Comparison of ENCODE assay signal across 9 mouse cellular contexts in genomic region chr12:112646139-112646538, GRCm38 (mm10). TPM values are rescaled to one million over a fixed set of nuclear protein-coding genes. Genes with fewer than 3 reads are reported as not detected.
A peak's percentile ranks its signal among the peaks of the same experiment; 100 is the strongest.
DNase-seq lines count a peak whose midpoint lies in the region; ATAC-seq and TF ChIP-seq lines count a peak whose summit lies in the region.
"Had no signal": no experiment of that assay in that cellular context is flagged by ENCODE, and none has a peak within 500 bp of the region (broad histone marks: within the 10 kb centered on the region; RNA-seq: fewer than 3 reads in every experiment).

No protein-coding gene starts in this region.

- no peak for ATAC-seq in kidney, postnatal 0 days (replicated peaks; ENCODE audit: low FRiP score, low read depth)
- ATAC-seq in forebrain, embryonic 12.5 days (ENCODE audit: low FRiP score), result no peak
- ATAC-seq in limb, embryonic 14.5 days (ENCODE audit: low FRiP score, low read depth), result no peak
- ATAC-seq in stomach, embryonic 14.5 days (ENCODE audit: insufficient number of reproducible peaks, insufficient read depth, low FRiP score, low read depth), result no peak

- peak overlapping the region; percentile 75 for H3K4me3 ChIP-seq in kidney, postnatal 0 days (replicated peaks; ENCODE audit: low read depth, low read length)
- H3K4me3 ChIP-seq in forebrain, embryonic 12.5 days (replicated peaks), result peak overlapping the region; percentile 77
- H3K4me3 ChIP-seq in limb, embryonic 14.5 days (replicated peaks; ENCODE audit: low read length), result peak overlapping the region; percentile 81
- H3K4me3 ChIP-seq in stomach, embryonic 14.5 days (ENCODE audit: low read depth, low read length), result peak overlapping the region; percentile 85

- H3K9me3 ChIP-seq in kidney, postnatal 0 days (replicated peaks; ENCODE audit: low read length), result no peaks in the 10 kb centered on the region
- H3K9me3 ChIP-seq in forebrain, embryonic 12.5 days, result no peaks in the 10 kb centered on the region
- H3K9me3 ChIP-seq in limb, embryonic 14.5 days (ENCODE audit: control insufficient read depth, low read length), result no peaks in the 10 kb centered on the region
- no peaks in the 10 kb centered on the region for H3K9me3 ChIP-seq in stomach, embryonic 14.5 days (ENCODE audit: control insufficient read depth, low read depth, low read length)

- H3K9ac ChIP-seq in kidney, postnatal 0 days (ENCODE audit: low read depth, low read length), result peak overlapping the region; percentile 28; the same call in 1 of the 2 replicates
- peak overlapping the region; percentile 80; the same call in 1 of the 2 replicates for H3K9ac ChIP-seq in forebrain, embryonic 12.5 days
- H3K9ac ChIP-seq in limb, embryonic 14.5 days (ENCODE audit: low read depth, low read length, severe bottlenecking), result peak overlapping the region; percentile 80
- peak overlapping the region; percentile 74; the same call in 1 of the 2 replicates for H3K9ac ChIP-seq in stomach, embryonic 14.5 days (replicated peaks; ENCODE audit: low read depth, low read length)

- no peaks in the 10 kb centered on the region; the same call in 1 of the 2 replicates for H3K4me1 ChIP-seq in kidney, postnatal 0 days (replicated peaks; ENCODE audit: insufficient read depth, low read length)
- H3K4me1 ChIP-seq in forebrain, embryonic 12.5 days, result peaks cover 19% of the 10 kb centered on the region
- H3K4me1 ChIP-seq in limb, embryonic 14.5 days (ENCODE audit: control insufficient read depth, insufficient read depth, low read length), result peaks cover 13% of the 10 kb centered on the region; the same call in 1 of the 2 replicates
- H3K4me1 ChIP-seq in stomach, embryonic 14.5 days (ENCODE audit: control insufficient read depth, insufficient read depth, low read length), result peaks cover 11% of the 10 kb centered on the region

- peak overlapping the region; percentile 92 for H3K4me2 ChIP-seq in kidney, postnatal 0 days (ENCODE audit: low read length)
- H3K4me2 ChIP-seq in forebrain, embryonic 12.5 days, result peak overlapping the region; percentile 70
- H3K4me2 ChIP-seq in limb, embryonic 14.5 days (replicated peaks; ENCODE audit: low read depth, low read length, severe bottlenecking), result peak overlapping the region; percentile 88
- peak overlapping the region; percentile 88 for H3K4me2 ChIP-seq in stomach, embryonic 14.5 days (replicated peaks; ENCODE audit: low read depth, low read length)

- TF ChIP-seq POLR2A in limb, embryonic 14.5 days (IDR thresholded peaks at IDR 0.05; ENCODE audit: borderline replicate concordance, extremely low read depth, insufficient read depth, insufficient read length), result no peak

- WGBS in kidney, postnatal 0 days, result 30% methylated on average over 6 of the region's 6 CpGs
- 59% methylated on average over 6 of the region's 6 CpGs for WGBS in forebrain, embryonic 12.5 days
- 47% methylated on average over 6 of the region's 6 CpGs for WGBS in limb, embryonic 14.5 days
- 39% methylated on average over 6 of the region's 6 CpGs for WGBS in stomach, embryonic 14.5 days

- H3K27me3 ChIP-seq in kidney, postnatal 0 days (ENCODE audit: insufficient read depth, low read length), result no peaks in the 10 kb centered on the region
- no peaks in the 10 kb centered on the region for H3K27me3 ChIP-seq in forebrain, embryonic 12.5 days
- no peaks in the 10 kb centered on the region for H3K27me3 ChIP-seq in limb, embryonic 14.5 days (ENCODE audit: control insufficient read depth, insufficient read depth, low read length)
- H3K27me3 ChIP-seq in stomach, embryonic 14.5 days (ENCODE audit: control insufficient read depth, insufficient read depth, low read length), result no peaks in the 10 kb centered on the region

- no peak for TF ChIP-seq CTCF in kidney, postnatal 0 days (IDR thresholded peaks at IDR 0.05; ENCODE audit: low read depth)

- 0 out of 2 replicates have a peak overlapping the region, but pooled peaks have one; percentile 90 for H3K27ac ChIP-seq in kidney, postnatal 0 days
- no peak overlapping the region for H3K27ac ChIP-seq in forebrain, embryonic 12.5 days
- H3K27ac ChIP-seq in limb, embryonic 14.5 days (replicated peaks; ENCODE audit: low read depth, low read length), result no peak overlapping the region
- H3K27ac ChIP-seq in stomach, embryonic 14.5 days (ENCODE audit: low read length), result peak overlapping the region; percentile 10; the same call in 1 of the 2 replicates

- no peak for DNase-seq in kidney, postnatal 0 days (ENCODE audit: low spot score)
- no peak for DNase-seq in kidney, adult 18-20 months
- DNase-seq in limb, embryonic 14.5 days (ENCODE audit: low spot score), result no peak
- DNase-seq in adrenal gland, adult 8-10 months, result no peak
- DNase-seq in adrenal gland, adult 18-20 months (ENCODE audit: low spot score in 2 of 2), result no peak
- no peak for DNase-seq in urinary bladder, postnatal 4 days (ENCODE audit: low spot score in 2 of 2)
- DNase-seq: gastrocnemius, postnatal 14 days had no signal

- H3K36me3 ChIP-seq in kidney, postnatal 0 days (ENCODE audit: insufficient read depth, low read length), result peaks cover 21% of the 10 kb centered on the region; the same call in 1 of the 2 replicates
- H3K36me3 ChIP-seq in forebrain, embryonic 12.5 days (replicated peaks), result peaks cover 42% of the 10 kb centered on the region
- H3K36me3 ChIP-seq in limb, embryonic 14.5 days (ENCODE audit: control insufficient read depth, insufficient read depth, low read length), result peaks cover 38% of the 10 kb centered on the region
- H3K36me3 ChIP-seq in stomach, embryonic 14.5 days (ENCODE audit: control insufficient read depth, insufficient read depth, low read length), result peaks cover 22% of the 10 kb centered on the region

RNA-seq across cellular contexts. Expression of gene Siva1, which starts 1.7 kb away (rescaled TPM):
- polyA plus RNA-seq in kidney, postnatal 0 days (2015; fragmentation: Nextera tagmentation; extraction: Ambion mirVana), result 202 and 209 TPM in 2 replicates
- 151 and 173 TPM in 2 replicates for polyA plus RNA-seq in forebrain, embryonic 12.5 days (2016; fragmentation: Nextera tagmentation; extraction: Ambion mirVana)
- 179 and 184 TPM in 2 replicates for polyA plus RNA-seq in limb, embryonic 14.5 days (2012; rRNA removed)
- 282 and 284 TPM in 2 replicates for polyA plus RNA-seq in limb, embryonic 14.5 days (2014; fragmentation: Nextera tagmentation; extraction: Ambion mirVana)
- 250 and 274 TPM in 2 replicates for polyA plus RNA-seq in stomach, embryonic 14.5 days (2014; fragmentation: Nextera tagmentation; extraction: Ambion mirVana)
- 10 to 100 TPM; 37.0 to 73.9 (median 51.5) TPM for total RNA-seq in adrenal gland, adult 8-10 months (2022)
- total RNA-seq in adrenal gland, adult 18-20 months (2021), result 10 to 100 TPM; 36.6 to 43.6 TPM

RNA-seq across cellular contexts. Expression of gene Adssl1, which starts 26.3 kb away (rescaled TPM):
- 13.4 and 14.5 TPM in 2 replicates for polyA plus RNA-seq in kidney, postnatal 0 days (2015; fragmentation: Nextera tagmentation; extraction: Ambion mirVana)
- 2.0 and 2.8 TPM in 2 replicates for polyA plus RNA-seq in forebrain, embryonic 12.5 days (2016; fragmentation: Nextera tagmentation; extraction: Ambion mirVana)
- polyA plus RNA-seq in limb, embryonic 14.5 days (2012; rRNA removed), result 11.8 and 18.9 TPM in 2 replicates
- polyA plus RNA-seq in limb, embryonic 14.5 days (2014; fragmentation: Nextera tagmentation; extraction: Ambion mirVana), result 13.3 and 15.0 TPM in 2 replicates
- polyA plus RNA-seq in stomach, embryonic 14.5 days (2014; fragmentation: Nextera tagmentation; extraction: Ambion mirVana), result 2.8 and 3.1 TPM in 2 replicates
- 10 to 100 TPM; 15.2 to 53.1 (median 30.7) TPM for total RNA-seq in adrenal gland, adult 8-10 months (2022)
- 10 to 100 TPM; 17.1 to 31.3 TPM for total RNA-seq in adrenal gland, adult 18-20 months (2021)

RNA-seq across cellular contexts. Expression of gene Akt1, which starts 28.5 kb away (rescaled TPM):
- polyA plus RNA-seq in kidney, postnatal 0 days (2015; fragmentation: Nextera tagmentation; extraction: Ambion mirVana), result 72.5 and 114 TPM in 2 replicates
- polyA plus RNA-seq in forebrain, embryonic 12.5 days (2016; fragmentation: Nextera tagmentation; extraction: Ambion mirVana), result 47.0 and 71.6 TPM in 2 replicates
- polyA plus RNA-seq in limb, embryonic 14.5 days (2012; rRNA removed), result 305 and 332 TPM in 2 replicates
- polyA plus RNA-seq in limb, embryonic 14.5 days (2014; fragmentation: Nextera tagmentation; extraction: Ambion mirVana), result 148 and 181 TPM in 2 replicates
- 55.6 and 64.6 TPM in 2 replicates for polyA plus RNA-seq in stomach, embryonic 14.5 days (2014; fragmentation: Nextera tagmentation; extraction: Ambion mirVana)
- total RNA-seq in adrenal gland, adult 8-10 months (2022), result 100 to 1,000 TPM; 275 to 460 (median 313) TPM
- 100 to 1,000 TPM; 184 to 355 TPM for total RNA-seq in adrenal gland, adult 18-20 months (2021)

RNA-seq across cellular contexts. Expression of gene Zbtb42, which starts 32.5 kb away (rescaled TPM):
- polyA plus RNA-seq in kidney, postnatal 0 days (2015; fragmentation: Nextera tagmentation; extraction: Ambion mirVana), result 5.9 and 6.7 TPM in 2 replicates
- 4.6 and 5.1 TPM in 2 replicates for polyA plus RNA-seq in forebrain, embryonic 12.5 days (2016; fragmentation: Nextera tagmentation; extraction: Ambion mirVana)
- polyA plus RNA-seq in limb, embryonic 14.5 days (2012; rRNA removed), result 2.5 and 3.3 TPM in 2 replicates
- polyA plus RNA-seq in limb, embryonic 14.5 days (2014; fragmentation: Nextera tagmentation; extraction: Ambion mirVana), result 1.9 and 2.5 TPM in 2 replicates
- polyA plus RNA-seq in stomach, embryonic 14.5 days (2014; fragmentation: Nextera tagmentation; extraction: Ambion mirVana), result 10.9 and 14.2 TPM in 2 replicates
- 10 to 100 TPM in 3 of 4 experiments, 1 to 10 TPM in 1; 8.7 to 20.1 (median 15.9) TPM for total RNA-seq in adrenal gland, adult 8-10 months (2022)
- 1 to 10 TPM; 4.5 to 6.9 TPM for total RNA-seq in adrenal gland, adult 18-20 months (2021)

RNA-seq across cellular contexts. Expression of gene Inf2, which starts 57.6 kb away (rescaled TPM):
- polyA plus RNA-seq in kidney, postnatal 0 days (2015; fragmentation: Nextera tagmentation; extraction: Ambion mirVana), result 2.5 and 3.8 TPM in 2 replicates
- 0.70 and 1.3 TPM in 2 replicates for polyA plus RNA-seq in forebrain, embryonic 12.5 days (2016; fragmentation: Nextera tagmentation; extraction: Ambion mirVana)
- 27.5 and 29.8 TPM in 2 replicates for polyA plus RNA-seq in limb, embryonic 14.5 days (2012; rRNA removed)
- polyA plus RNA-seq in limb, embryonic 14.5 days (2014; fragmentation: Nextera tagmentation; extraction: Ambion mirVana), result 6.9 and 7.0 TPM in 2 replicates
- 4.4 and 5.0 TPM in 2 replicates for polyA plus RNA-seq in stomach, embryonic 14.5 days (2014; fragmentation: Nextera tagmentation; extraction: Ambion mirVana)
- 10 to 100 TPM; 34.6 to 65.5 (median 48.9) TPM for total RNA-seq in adrenal gland, adult 8-10 months (2022)
- 10 to 100 TPM; 25.2 to 29.7 TPM for total RNA-seq in adrenal gland, adult 18-20 months (2021)

Comparison
In these comparisons a context has a peak if more than half of its experiments do, and no peak if none do; other contexts are left out.
1. H3K27ac ChIP-seq: peak in kidney, postnatal 0 days (single experiment) and stomach, embryonic 14.5 days (single experiment); none in forebrain, embryonic 12.5 days (single experiment) and limb, embryonic 14.5 days (single experiment).
2. H3K9ac ChIP-seq: peak in every context shown above with its lines; median percentile 80 in forebrain, embryonic 12.5 days; 80 in limb, embryonic 14.5 days; 74 in stomach, embryonic 14.5 days; 28 in kidney, postnatal 0 days.
3. Peak in every context shown above with its lines, with median percentiles within 50 percentile points of each other: H3K4me2 ChIP-seq and H3K4me3 ChIP-seq.